Mouse (Mus musculus): ENCODE measurements around the gene Nav2. TPM values are rescaled to one million over a fixed set of nuclear protein-coding genes. Genes with fewer than 3 reads are reported as not detected.

The Nav2 gene
- polyA plus RNA-seq, 1 experiment from 2014 or later = 6.0 TPM

DNA sequence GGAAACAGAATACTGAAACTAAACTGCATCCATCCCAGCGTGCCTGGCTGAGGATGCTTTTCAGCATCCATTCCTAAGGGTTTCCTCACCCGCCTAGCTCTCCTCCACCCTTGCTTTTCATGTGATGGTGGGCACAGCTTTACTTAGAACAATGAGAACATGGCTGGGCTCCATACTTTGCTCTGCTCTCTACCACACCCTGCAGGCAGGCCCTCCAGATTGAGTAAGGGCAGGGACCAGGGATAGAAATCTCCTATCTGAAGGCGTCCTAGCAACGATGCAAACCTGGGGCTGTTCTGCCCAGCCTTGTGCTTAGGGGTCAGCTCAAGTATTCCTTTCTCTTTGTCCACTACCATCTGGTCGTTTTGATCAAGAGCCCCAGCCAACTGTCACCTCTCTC lies 183.4 kb downstream of the Nav2 start:
- DNase-seq (ENCODE audit: low spot score) = no peak
- Histone ChIP-seq H3K4me2 (replicated peaks; ENCODE audit: low read depth) (no peak overlapping the region), H3K27ac (replicated peaks) (no peak overlapping the region), H3K36me3 (ENCODE audit: control insufficient read depth, insufficient read depth, low read length) (no peaks in the 10 kb centered on the region), H3K4me3 (ENCODE audit: low read depth, low read length) (no peak overlapping the region), H3K9me3 (ENCODE audit: control insufficient read depth, low read length) (no peaks in the 10 kb centered on the region), H3K9ac (ENCODE audit: low read length) (no peak overlapping the region), H3K27me3 (ENCODE audit: control insufficient read depth, insufficient read depth, low read length) (no peaks in the 10 kb centered on the region), H3K4me1 (replicated peaks; ENCODE audit: control insufficient read depth, insufficient read depth) (no peaks in the 10 kb centered on the region)
- TF ChIP-seq CTCF (IDR thresholded peaks at IDR 0.05; ENCODE audit: low read depth) (peak; percentile 28; the same call in 1 of the 2 replicates), EP300 (optimal IDR thresholded peaks at IDR 0.05) (no peak)
- ATAC-seq (ENCODE audit: low FRiP score, low TSS enrichment) = no peak
- 53% methylated on average over 5 of the region's 5 CpGs for WGBS

GRCm38 (mm10) chr7:49093596-49093995 lies 185.1 kb downstream of the Nav2 start:
- Histone ChIP-seq H3K27ac (replicated peaks) (no peak overlapping the region), H3K4me1 (replicated peaks; ENCODE audit: control insufficient read depth, insufficient read depth) (no peaks in the 10 kb centered on the region), H3K9me3 (ENCODE audit: control insufficient read depth, low read length) (no peaks in the 10 kb centered on the region), H3K27me3 (ENCODE audit: control insufficient read depth, insufficient read depth, low read length) (no peaks in the 10 kb centered on the region), H3K9ac (ENCODE audit: low read length) (no peak overlapping the region), H3K36me3 (ENCODE audit: control insufficient read depth, insufficient read depth, low read length) (no peaks in the 10 kb centered on the region), H3K4me3 (ENCODE audit: low read depth, low read length) (no peak overlapping the region), H3K4me2 (replicated peaks; ENCODE audit: low read depth) (no peak overlapping the region)
- WGBS = 62% methylated on average over 6 of the region's 6 CpGs
- ATAC-seq (ENCODE audit: low FRiP score, low TSS enrichment) = peak; percentile 88
- DNase-seq (ENCODE audit: low spot score) = peak; percentile 20
- TF ChIP-seq EP300 (optimal IDR thresholded peaks at IDR 0.05) (no peak), CTCF (IDR thresholded peaks at IDR 0.05; ENCODE audit: low read depth) (no peak)

DNA sequence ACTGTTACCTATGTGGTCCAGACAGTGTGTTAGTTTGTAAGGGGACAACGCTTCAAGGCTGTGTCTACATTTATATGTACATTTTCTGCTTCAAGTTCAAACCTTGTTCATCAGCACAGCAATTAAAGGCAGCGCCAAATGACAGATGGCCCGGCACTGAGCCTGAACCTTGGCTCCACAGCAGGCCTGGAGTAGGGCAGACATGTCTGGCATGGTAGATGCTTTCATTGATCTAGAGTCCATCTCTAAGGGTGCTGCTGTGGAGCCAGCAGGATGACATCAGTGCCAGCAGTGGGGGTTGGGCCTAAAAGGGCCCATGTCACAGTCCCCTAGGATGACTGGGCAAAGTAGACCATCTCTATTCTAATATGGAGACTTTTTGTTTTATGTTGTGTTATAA lies 186.0 kb downstream of the Nav2 start:
- WGBS = 92% methylated on average over 3 of the region's 3 CpGs
- no peak for DNase-seq (ENCODE audit: low spot score)
- no peak overlapping the region for H3K27ac ChIP-seq (replicated peaks)

GRCm38 (mm10) chr7:49101291-49101690 lies 192.8 kb downstream of the Nav2 start:
- Histone ChIP-seq H3K9me3 (ENCODE audit: control insufficient read depth, low read length) (no peaks in the 10 kb centered on the region), H3K27me3 (ENCODE audit: control insufficient read depth, insufficient read depth, low read length) (no peaks in the 10 kb centered on the region), H3K4me2 (replicated peaks; ENCODE audit: low read depth) (no peak overlapping the region), H3K4me1 (replicated peaks; ENCODE audit: control insufficient read depth, insufficient read depth) (no peaks in the 10 kb centered on the region), H3K9ac (ENCODE audit: low read length) (no peak overlapping the region), H3K36me3 (ENCODE audit: control insufficient read depth, insufficient read depth, low read length) (no peaks in the 10 kb centered on the region), H3K27ac (replicated peaks) (no peak overlapping the region), H3K4me3 (ENCODE audit: low read depth, low read length) (no peak overlapping the region)
- no peak for DNase-seq (ENCODE audit: low spot score)
- TF ChIP-seq CTCF (IDR thresholded peaks at IDR 0.05; ENCODE audit: low read depth) (no peak), EP300 (optimal IDR thresholded peaks at IDR 0.05) (no peak)
- no peak for ATAC-seq (ENCODE audit: low FRiP score, low TSS enrichment)
- WGBS = 53% methylated on average over 1 of the region's 1 CpGs

More for the DNA sequence above, 186.0 kb downstream of the Nav2 start:
- H3K4me3 ChIP-seq (ENCODE audit: low read depth, low read length) = no peak overlapping the region
- H3K27me3 ChIP-seq (ENCODE audit: control insufficient read depth, insufficient read depth, low read length) = no peaks in the 10 kb centered on the region
- no peak for ATAC-seq (ENCODE audit: low FRiP score, low TSS enrichment)
- no peak for TF ChIP-seq CTCF (IDR thresholded peaks at IDR 0.05; ENCODE audit: low read depth)
- no peak for TF ChIP-seq EP300 (optimal IDR thresholded peaks at IDR 0.05)
- H3K36me3 ChIP-seq (ENCODE audit: control insufficient read depth, insufficient read depth, low read length) = no peaks in the 10 kb centered on the region
- no peaks in the 10 kb centered on the region for H3K9me3 ChIP-seq (ENCODE audit: control insufficient read depth, low read length)
- H3K4me2 ChIP-seq (replicated peaks; ENCODE audit: low read depth) = no peak overlapping the region
- H3K4me1 ChIP-seq (replicated peaks; ENCODE audit: control insufficient read depth, insufficient read depth) = no peaks in the 10 kb centered on the region
- H3K9ac ChIP-seq (ENCODE audit: low read length) = no peak overlapping the region

DNA sequence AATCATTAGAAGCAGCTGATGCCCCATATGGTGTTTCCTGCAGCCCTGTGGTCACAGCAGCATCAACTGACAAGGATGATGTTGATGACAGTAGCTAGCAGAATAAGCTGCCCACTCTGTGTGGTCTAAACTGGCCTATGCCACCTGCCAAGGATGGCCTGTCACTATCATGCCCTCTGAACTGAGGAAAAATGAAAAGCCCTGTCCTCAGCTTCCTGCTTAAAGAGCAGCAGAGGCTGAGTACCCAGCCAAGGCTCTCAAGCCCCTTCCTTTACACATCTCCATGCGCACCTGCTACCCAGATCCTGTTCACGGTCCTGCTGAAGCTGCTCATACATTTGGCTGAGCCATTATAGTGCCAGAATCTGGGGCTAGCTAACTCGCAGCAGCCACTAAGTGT lies 193.7 kb downstream of the Nav2 start:
- H3K36me3 ChIP-seq (ENCODE audit: control insufficient read depth, insufficient read depth, low read length) = no peaks in the 10 kb centered on the region
- no peaks in the 10 kb centered on the region for H3K9me3 ChIP-seq (ENCODE audit: control insufficient read depth, low read length)
- no peak overlapping the region for H3K4me2 ChIP-seq (replicated peaks; ENCODE audit: low read depth)
- H3K27ac ChIP-seq (replicated peaks) = no peak overlapping the region
- TF ChIP-seq CTCF (IDR thresholded peaks at IDR 0.05; ENCODE audit: low read depth) (no peak), EP300 (optimal IDR thresholded peaks at IDR 0.05) (no peak)
- H3K9ac ChIP-seq (ENCODE audit: low read length) = no peak overlapping the region
- ATAC-seq (ENCODE audit: low FRiP score, low TSS enrichment) = no peak
- WGBS = 88% methylated on average over 3 of the region's 3 CpGs
- H3K27me3 ChIP-seq (ENCODE audit: control insufficient read depth, insufficient read depth, low read length) = no peaks in the 10 kb centered on the region
- no peaks in the 10 kb centered on the region for H3K4me1 ChIP-seq (replicated peaks; ENCODE audit: control insufficient read depth, insufficient read depth)
- H3K4me3 ChIP-seq (ENCODE audit: low read depth, low read length) = no peak overlapping the region
- DNase-seq (ENCODE audit: low spot score) = no peak

DNA sequence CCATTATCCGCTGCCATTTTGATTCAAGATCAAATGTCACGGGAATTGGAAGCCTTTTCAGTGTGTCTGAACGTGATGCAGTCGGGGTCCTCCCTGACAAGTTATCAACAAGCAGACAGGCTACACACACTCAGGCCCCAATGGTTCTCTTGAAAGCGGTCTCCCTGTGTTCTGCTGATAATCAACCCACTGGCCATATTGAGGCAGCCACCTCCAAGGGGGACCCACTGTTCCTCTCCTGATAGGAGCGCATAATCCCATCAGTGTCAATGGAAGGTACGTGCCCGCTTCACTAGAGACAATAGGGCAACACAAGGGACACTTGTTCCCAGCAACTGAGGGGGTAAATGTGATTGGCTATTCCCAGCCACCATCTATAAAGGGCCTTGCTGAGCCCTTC lies 195.9 kb downstream of the Nav2 start:
- DNase-seq (ENCODE audit: low spot score) (no peak), ATAC-seq (ENCODE audit: low FRiP score, low TSS enrichment) (no peak)
- no peak for TF ChIP-seq CTCF (IDR thresholded peaks at IDR 0.05; ENCODE audit: low read depth)
- no peak for TF ChIP-seq EP300 (optimal IDR thresholded peaks at IDR 0.05)
- Histone ChIP-seq H3K4me2 (replicated peaks; ENCODE audit: low read depth) (no peak overlapping the region), H3K9me3 (ENCODE audit: control insufficient read depth, low read length) (no peaks in the 10 kb centered on the region), H3K27ac (replicated peaks) (no peak overlapping the region), H3K4me1 (replicated peaks; ENCODE audit: control insufficient read depth, insufficient read depth) (no peaks in the 10 kb centered on the region), H3K27me3 (ENCODE audit: control insufficient read depth, insufficient read depth, low read length) (no peaks in the 10 kb centered on the region), H3K36me3 (ENCODE audit: control insufficient read depth, insufficient read depth, low read length) (no peaks in the 10 kb centered on the region), H3K4me3 (ENCODE audit: low read depth, low read length) (no peak overlapping the region), H3K9ac (ENCODE audit: low read length) (no peak overlapping the region)
- WGBS = 74% methylated on average over 8 of the region's 8 CpGs
